Mouse (Mus musculus) spleen, adult 2 months (tissue): ENCODE results near the gene Cip2a. TPM values are rescaled to one million over a fixed set of nuclear protein-coding genes. Genes with fewer than 3 reads are reported as not detected.

ENCODE experiments used
- DNase-seq, 2 experiments: peaks; one replicate each; pipeline versions ENCODE4 v3.0.0 to v3.0.0-alpha.2; 2012 to 2021; ENCODE audit warnings: low spot score in 2 of 2, low read depth in 1 of 2
- H3K27ac ChIP-seq: fragments of 200-500 bp; 2 replicates; pipeline ENCODE4 v1.5.1; 2012; ENCODE audit warnings: low read length, inconsistent platforms; ENCODE audit not compliant: insufficient read depth
- H3K27me3 ChIP-seq: fragments of 200-500 bp; 2 replicates; pipeline ENCODE4 v1.6.1; 2012; ENCODE audit warnings: mild to moderate bottlenecking, moderate library complexity, low read length, inconsistent platforms; ENCODE audit not compliant: control insufficient read depth, insufficient read depth
- H3K36me3 ChIP-seq: fragments of 200-500 bp; 2 replicates; pipeline ENCODE4 v1.6.1; 2012; ENCODE audit warnings: mild to moderate bottlenecking, low read length, inconsistent platforms; ENCODE audit not compliant: control insufficient read depth, insufficient read depth
- H3K4me1 ChIP-seq: fragments of 200-500 bp; 2 replicates; pipeline ENCODE4 v1.6.1; 2011; ENCODE audit warnings: inconsistent platforms; ENCODE audit not compliant: control insufficient read depth, insufficient read depth, insufficient read length
- H3K4me3 ChIP-seq: fragments of 200-500 bp; 2 replicates; pipeline ENCODE4 v1.5.1; 2011; ENCODE audit warnings: mild to moderate bottlenecking, inconsistent platforms; ENCODE audit not compliant: insufficient read depth, insufficient read length; ENCODE audit errors: extremely low read depth
- CTCF ChIP-seq: fragments of 200-500 bp; IDR thresholded peaks from 2 replicates; pipeline ENCODE4 v1.5.1; 2011; ENCODE audit warnings: mild to moderate bottlenecking, inconsistent platforms; ENCODE audit not compliant: insufficient read depth, insufficient read length, insufficient replicate concordance; ENCODE audit errors: extremely low read depth
- POLR2A ChIP-seq: fragments of 200-500 bp; IDR thresholded peaks from 2 replicates; pipeline ENCODE4 v1.6.1; 2011; ENCODE audit warnings: low read depth, low read length, inconsistent platforms
- WGBS: fragments of 180-500 bp; shearing (Covaris S2); methylation state at CpG from one replicate; pipeline ENCODE4 v1.1.7; 2018; 5-methylcytosine and 5-hydroxymethylcytosine counted together
- polyA plus RNA-seq: library from polyadenylated mRNA; depleted of rRNA; stranded (reverse); fragments of >200 nt; gene quantifications from 2 replicates; pipeline ENCODE4 v1.2.3, GENCODE M21; 2012; rRNA removed

Gene Cip2a
- polyA plus RNA-seq, result 1.1 and 1.3 TPM in 2 replicates

DNA sequence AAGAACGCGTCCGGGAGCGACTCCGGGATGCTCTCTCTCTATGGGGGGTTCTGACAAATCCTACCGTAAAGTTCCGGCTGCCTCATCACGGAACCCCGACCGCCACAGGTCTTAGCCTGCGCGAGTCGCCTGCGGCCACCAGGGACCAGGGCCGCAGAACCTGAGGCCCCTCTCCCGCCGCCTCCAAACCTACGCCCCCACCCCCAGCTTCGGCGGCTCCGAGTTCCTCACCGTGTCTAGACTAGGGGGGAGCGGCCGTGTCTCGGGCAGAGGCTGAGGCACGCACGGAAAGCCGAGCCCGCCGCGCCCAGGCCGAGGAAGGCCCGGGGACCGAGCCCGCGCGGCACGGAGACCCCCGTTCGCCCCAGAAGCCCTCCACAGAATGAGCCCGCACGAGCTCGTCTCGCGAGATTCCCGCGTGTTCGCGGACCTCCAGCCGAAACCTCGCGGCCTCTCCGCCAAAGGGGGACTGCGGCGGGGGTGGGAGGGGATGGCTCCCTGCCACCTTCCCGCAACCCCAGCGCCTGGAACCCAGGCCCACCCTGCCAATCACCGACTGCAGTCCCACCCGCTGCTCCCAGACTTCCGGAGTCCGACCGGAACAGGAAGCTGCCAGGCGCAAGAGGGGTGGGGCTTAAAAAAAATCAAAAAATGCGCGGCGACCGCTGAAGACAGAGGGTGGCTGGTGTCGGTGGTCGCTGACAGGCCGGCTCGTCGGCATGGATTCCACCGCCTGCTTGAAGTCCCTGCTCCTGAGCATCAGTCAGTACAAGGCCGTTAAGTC is at the start of gene Cip2a, which contains the start of gene Dzip3:
Gene Cip2a, plus strand, starts transcription at position 627 of the 784 bp plus-strand sequence.
Gene Dzip3, minus strand, starts transcription at position 607 of the 784 bp plus-strand sequence.
- H3K36me3 ChIP-seq, result no peaks in the 10 kb centered on the region
- H3K4me3 ChIP-seq, result peak within 1 kb of the TSS; percentile 96
- H3K27ac ChIP-seq, result peak within 1 kb of the TSS; percentile 78
- WGBS, result under 1% methylated on average over 74 of the region's 74 CpGs
- peak; percentile 34 for TF ChIP-seq POLR2A
- no peak for TF ChIP-seq CTCF
- no peaks in the 10 kb centered on the region for H3K4me1 ChIP-seq
- peak; percentile 61 to 81 for DNase-seq
- H3K27me3 ChIP-seq, result no peaks in the 10 kb centered on the region

DNA sequence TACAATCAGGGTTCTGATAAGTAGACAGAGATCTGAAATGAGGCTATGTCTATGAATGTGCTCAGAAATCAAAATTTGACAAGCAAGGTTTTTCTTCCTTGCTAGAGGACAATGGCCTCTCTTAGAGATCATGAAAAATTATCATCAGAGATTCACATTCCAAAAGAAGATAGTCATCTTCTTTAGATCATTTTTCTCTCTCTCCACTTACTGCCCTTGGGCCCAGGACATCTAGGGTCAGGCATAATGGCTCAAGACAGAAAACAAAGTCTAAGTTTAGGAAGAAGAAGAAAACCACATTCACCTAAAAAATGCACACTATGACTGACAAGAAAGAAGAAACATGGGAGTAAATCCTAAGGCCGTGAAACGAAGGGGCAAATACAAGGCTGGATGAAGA is 21.0 kb upstream of the Cip2a start:
- Histone ChIP-seq H3K27me3 (no peaks in the 10 kb centered on the region), H3K4me1 (no peaks in the 10 kb centered on the region), H3K4me3 (no peak overlapping the region), H3K27ac (no peak overlapping the region), H3K36me3 (no peaks in the 10 kb centered on the region)
- no peak for DNase-seq
- TF ChIP-seq POLR2A, result no peak
- TF ChIP-seq CTCF, result no peak
- 96% methylated on average over 2 of the region's 2 CpGs for WGBS

DNA sequence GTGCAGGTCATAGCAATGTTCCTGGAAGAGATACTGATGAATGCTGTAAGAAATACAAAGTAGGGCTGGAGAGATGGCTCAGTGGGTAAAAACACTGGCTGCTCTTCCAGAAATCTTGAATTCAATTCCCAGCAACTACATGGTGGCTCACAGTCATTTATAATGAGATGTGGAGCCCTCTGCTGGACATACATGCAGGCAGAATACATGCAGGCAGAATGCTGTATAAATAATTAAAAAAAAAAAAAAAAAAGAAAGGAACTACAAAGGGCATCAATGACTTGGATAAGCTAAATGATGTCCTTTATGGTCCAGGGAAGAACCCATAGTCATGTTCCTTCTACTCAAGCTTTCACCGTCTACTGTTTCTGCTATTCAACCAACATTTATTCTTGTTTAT is 20.4 kb upstream of the Cip2a start:
- Histone ChIP-seq H3K4me1 (no peaks in the 10 kb centered on the region), H3K4me3 (no peak overlapping the region), H3K36me3 (no peaks in the 10 kb centered on the region), H3K27me3 (no peaks in the 10 kb centered on the region), H3K27ac (no peak overlapping the region)
- no peak for DNase-seq
- WGBS, result 96% methylated on average over 1 of the region's 1 CpGs
- no peak for TF ChIP-seq POLR2A
- TF ChIP-seq CTCF, result no peak

DNA sequence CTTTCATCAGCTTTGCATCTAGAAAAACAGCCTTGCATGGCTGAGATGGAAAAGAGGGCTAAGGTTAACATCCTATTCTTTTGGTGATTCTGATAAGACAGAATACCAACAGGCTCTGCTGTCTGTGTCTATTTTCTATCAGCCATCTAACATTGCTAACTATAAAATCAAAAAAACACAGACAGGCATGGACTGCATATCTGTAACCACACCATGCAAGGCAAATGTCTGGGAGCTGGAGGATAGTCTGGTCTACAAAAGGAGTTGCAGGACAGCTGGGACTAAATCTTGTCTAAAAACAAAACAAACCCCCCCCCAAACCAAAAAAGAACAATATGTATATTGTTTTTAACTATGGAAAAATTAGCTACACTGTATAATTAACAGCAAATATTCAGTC is 14.0 kb upstream of the Cip2a start:
- DNase-seq, result no peak
- no peak for TF ChIP-seq POLR2A
- no peak for TF ChIP-seq CTCF
- Histone ChIP-seq H3K4me1 (no peaks in the 10 kb centered on the region), H3K36me3 (peaks cover 2% of the 10 kb centered on the region; the same call in 1 of the 2 replicates), H3K27ac (no peak overlapping the region), H3K4me3 (no peak overlapping the region), H3K27me3 (no peaks in the 10 kb centered on the region)

DNA sequence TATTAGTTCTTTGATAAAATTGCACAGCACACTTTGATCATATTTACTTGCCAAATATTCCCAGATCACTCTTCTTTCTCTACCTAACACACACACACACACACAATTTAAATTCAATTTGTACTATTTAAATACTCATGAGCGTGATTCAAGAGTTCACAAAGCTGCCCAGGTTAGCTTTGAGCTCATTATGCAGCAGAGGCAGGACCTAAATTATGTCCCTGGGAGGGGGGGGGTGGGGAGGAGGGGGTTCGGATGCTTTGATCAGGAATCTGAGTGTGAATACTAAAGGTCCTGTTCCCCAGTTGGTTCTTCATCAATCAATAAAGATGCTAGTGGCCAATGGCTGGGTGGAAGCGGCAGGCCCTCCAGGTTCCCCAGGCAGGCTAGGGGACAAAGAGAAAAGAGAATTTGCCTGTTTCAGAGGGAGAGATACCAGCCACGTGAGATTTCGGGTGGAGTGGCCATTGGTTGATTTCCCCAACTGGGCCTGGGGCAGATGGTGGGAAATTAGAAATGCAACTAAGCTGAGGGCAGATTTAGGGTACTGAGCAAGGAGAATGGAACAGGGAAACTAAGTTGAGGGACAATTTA is 8.9 kb upstream of the Cip2a start:
- no peak overlapping the region for H3K4me3 ChIP-seq
- no peaks in the 10 kb centered on the region; the same call in 1 of the 2 replicates for H3K36me3 ChIP-seq
- WGBS, result 88% methylated on average over 5 of the region's 5 CpGs
- no peak overlapping the region for H3K27ac ChIP-seq
- no peaks in the 10 kb centered on the region for H3K27me3 ChIP-seq
- H3K4me1 ChIP-seq, result no peaks in the 10 kb centered on the region
- no peak for TF ChIP-seq POLR2A
- no peak for TF ChIP-seq CTCF
- no peak for DNase-seq

DNA sequence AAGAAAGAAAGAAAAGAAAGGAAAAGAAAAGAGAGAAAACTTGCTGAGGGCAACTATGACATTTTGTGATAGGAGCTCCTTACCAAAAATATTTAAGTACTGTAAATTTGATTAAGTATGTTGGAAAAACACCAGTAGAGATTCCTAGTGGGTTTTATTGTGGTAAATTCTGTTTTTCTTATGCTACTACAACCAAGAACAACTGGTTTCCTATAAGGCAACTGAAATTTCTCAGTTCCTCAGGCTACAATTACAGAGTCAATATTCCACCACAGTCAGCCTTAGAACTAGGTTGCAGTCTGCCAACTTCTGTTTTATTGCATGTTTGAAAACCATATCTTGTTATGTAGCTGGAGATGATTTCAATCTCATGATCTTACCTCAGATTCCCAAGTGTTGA is 4.3 kb upstream of the Cip2a start:
- TF ChIP-seq CTCF (no peak), POLR2A (no peak)
- DNase-seq, result no peak

More for the DNA sequence above, 4.3 kb upstream of the Cip2a start:
- H3K36me3 ChIP-seq, result no peaks in the 10 kb centered on the region
- no peak overlapping the region for H3K27ac ChIP-seq
- H3K27me3 ChIP-seq, result no peaks in the 10 kb centered on the region
- H3K4me3 ChIP-seq, result no peak overlapping the region
- no peaks in the 10 kb centered on the region for H3K4me1 ChIP-seq
